Mouse (Mus musculus) limb, embryonic 12.5 days (tissue): ENCODE measurements around the gene Ccdc18. TPM values are rescaled to one million over a fixed set of nuclear protein-coding genes. Genes with fewer than 3 reads are reported as not detected.

Source experiments
- ATAC-seq: fragments of 200-750 bp; cut with Nextera tagmentation; 2 replicates; pipeline ENCODE4 v1.8.0; 2017; ENCODE audit warnings: low read depth, moderate TSS enrichment; ENCODE audit not compliant: insufficient number of reproducible peaks, insufficient read depth, low FRiP score, low TSS enrichment
- H3K27ac ChIP-seq: fragments of 300-500 bp; sonication (generic); 2 replicates; pipeline ENCODE4 v1.5.1; 2016; ENCODE audit warnings: mild to moderate bottlenecking, moderate library complexity
- H3K27me3 ChIP-seq: fragments of 300-500 bp; sonication (generic); 2 replicates; pipeline ENCODE4 v1.6.1; 2016; ENCODE audit warnings: mild to moderate bottlenecking, moderate library complexity
- H3K36me3 ChIP-seq: fragments of 300-500 bp; sonication (generic); 2 replicates; pipeline ENCODE4 v1.6.1; 2016; ENCODE audit warnings: mild to moderate bottlenecking, moderate library complexity
- H3K4me1 ChIP-seq: fragments of 300-500 bp; sonication (generic); replicated peaks from 2 replicates; pipeline ENCODE4 v1.6.1; 2016
- H3K4me2 ChIP-seq: fragments of 300-500 bp; sonication (generic); 2 replicates; pipeline ENCODE4 v1.6.1; 2016; ENCODE audit warnings: mild to moderate bottlenecking, moderate library complexity
- H3K4me3 ChIP-seq: fragments of 300-500 bp; sonication (generic); replicated peaks from 2 replicates; pipeline ENCODE4 v1.5.1; 2016; ENCODE audit warnings: mild to moderate bottlenecking
- H3K9ac ChIP-seq: fragments of 300-500 bp; sonication (generic); replicated peaks from 2 replicates; pipeline ENCODE4 v1.6.1; 2016; ENCODE audit warnings: mild to moderate bottlenecking, moderate library complexity
- H3K9me3 ChIP-seq: fragments of 300-500 bp; sonication (generic); 2 replicates; pipeline ENCODE4 v1.6.1; 2016; ENCODE audit warnings: mild to moderate bottlenecking, moderate library complexity
- WGBS: fragments of 180-500 bp; shearing (Covaris S2); methylation state at CpG from one replicate; pipeline ENCODE4 v1.1.7; 2016; 5-methylcytosine and 5-hydroxymethylcytosine counted together
- polyA plus RNA-seq: library from polyadenylated mRNA; unstranded; fragments of >200 nt; fragmentation: Nextera tagmentation; extraction: Ambion mirVana; gene quantifications from 2 replicates; pipeline ENCODE4 v1.2.1, GENCODE M21; 2016

Ccdc18 gene
- polyA plus RNA-seq, 1 experiment from 2014 or later = 14.4 TPM

DNA sequence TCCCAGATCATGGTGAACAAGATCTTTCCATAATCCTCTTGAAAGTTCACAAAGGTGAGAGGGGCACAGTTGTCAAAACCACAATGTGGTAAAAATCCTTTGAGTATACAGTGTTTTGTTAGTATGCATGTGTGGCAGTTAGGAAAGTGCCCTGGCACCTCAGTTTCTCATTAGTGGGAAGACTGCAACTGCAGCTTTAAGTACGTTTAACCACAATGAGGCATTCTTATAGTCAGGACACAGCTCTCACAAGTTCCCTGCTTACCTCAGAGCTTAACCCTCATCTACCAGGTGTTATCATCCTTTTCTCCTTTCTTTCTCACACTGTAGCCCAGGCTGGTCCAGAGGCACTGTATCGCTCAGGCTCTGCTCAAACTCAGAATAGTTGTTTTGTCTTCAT, 28.1 kb downstream of the Ccdc18 start:
- 80% methylated on average over 2 of the region's 2 CpGs for WGBS
- ATAC-seq = no peak
- Histone ChIP-seq H3K4me1 (no peaks in the 10 kb centered on the region), H3K27ac (no peak overlapping the region), H3K4me3 (no peak overlapping the region), H3K4me2 (no peak overlapping the region), H3K9ac (no peak overlapping the region), H3K27me3 (no peaks in the 10 kb centered on the region), H3K9me3 (no peaks in the 10 kb centered on the region), H3K36me3 (no peaks in the 10 kb centered on the region)

DNA sequence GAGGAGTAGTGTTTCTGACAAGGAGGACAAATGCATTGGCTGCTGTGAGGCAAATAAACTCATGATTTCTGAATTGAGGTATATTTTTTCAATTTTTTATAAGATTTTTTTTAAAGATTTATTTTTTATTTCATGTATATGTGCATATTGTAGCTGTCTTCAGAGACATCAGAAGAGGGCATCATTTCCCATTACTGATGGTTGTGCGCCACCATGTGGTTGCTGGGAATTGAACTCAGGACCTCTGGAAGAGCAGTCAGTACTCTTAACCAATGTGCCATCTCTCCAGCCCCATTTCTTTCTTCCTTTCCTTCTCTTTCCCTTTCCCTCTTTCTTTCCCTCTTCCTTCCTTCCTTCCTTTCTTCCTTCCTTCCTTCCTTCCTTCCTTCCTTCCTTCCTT, 31.0 kb downstream of the Ccdc18 start:
- no peak overlapping the region for H3K4me2 ChIP-seq
- H3K36me3 ChIP-seq = no peaks in the 10 kb centered on the region
- no peaks in the 10 kb centered on the region for H3K4me1 ChIP-seq
- no peak for ATAC-seq
- H3K4me3 ChIP-seq = no peak overlapping the region
- H3K9ac ChIP-seq = no peak overlapping the region
- no peak overlapping the region for H3K27ac ChIP-seq
- H3K27me3 ChIP-seq = no peaks in the 10 kb centered on the region
- 19% methylated on average over 1 of the region's 1 CpGs for WGBS
- H3K9me3 ChIP-seq = no peaks in the 10 kb centered on the region

DNA sequence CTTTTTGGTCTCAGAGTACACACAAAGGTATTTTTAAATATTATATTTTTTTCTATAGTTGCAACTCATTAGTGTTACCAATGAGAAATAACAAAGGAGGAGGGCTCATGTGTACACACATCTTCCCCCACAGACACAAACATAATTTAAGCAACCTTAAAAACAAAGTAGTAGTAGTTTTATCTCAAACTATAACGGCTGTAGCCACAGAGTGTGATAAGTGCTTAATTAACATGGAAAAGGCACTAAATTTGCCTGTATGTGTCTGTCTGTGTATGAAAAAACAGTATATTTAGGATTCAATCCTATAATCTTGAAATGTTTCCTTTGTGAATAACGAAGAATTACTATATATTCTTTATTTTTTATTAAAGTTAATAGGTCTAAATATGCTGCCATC, 51.4 kb downstream of the Ccdc18 start:
- Histone ChIP-seq H3K27ac (no peak overlapping the region), H3K9me3 (no peaks in the 10 kb centered on the region), H3K4me1 (no peaks in the 10 kb centered on the region), H3K9ac (no peak overlapping the region), H3K27me3 (no peaks in the 10 kb centered on the region), H3K36me3 (no peaks in the 10 kb centered on the region), H3K4me3 (no peak overlapping the region), H3K4me2 (no peak overlapping the region)
- WGBS = 90% methylated on average over 2 of the region's 2 CpGs
- no peak for ATAC-seq

DNA sequence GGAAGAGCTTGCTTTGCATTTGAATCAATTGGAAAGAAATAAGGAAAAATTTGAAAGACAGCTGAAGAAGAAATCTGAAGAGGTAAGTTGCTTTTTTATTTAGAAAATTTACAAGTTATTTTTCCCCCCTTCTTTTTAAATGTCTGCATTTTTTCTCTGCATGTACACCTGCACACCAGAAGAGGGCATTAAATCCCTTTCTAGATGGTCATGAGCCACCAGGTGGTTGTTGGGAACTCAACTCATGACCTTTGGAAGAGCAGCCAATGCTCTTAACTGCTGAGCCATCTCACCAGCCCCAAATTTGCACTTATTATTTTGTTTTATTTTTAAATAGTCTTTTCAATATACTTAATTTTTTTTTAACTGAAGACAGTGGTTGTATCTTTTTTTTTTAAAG, 56.3 kb downstream of the Ccdc18 start:
- ATAC-seq = no peak
- H3K27ac ChIP-seq = no peak overlapping the region
- H3K4me3 ChIP-seq = no peak overlapping the region
- no peak overlapping the region for H3K9ac ChIP-seq
- no peaks in the 10 kb centered on the region for H3K9me3 ChIP-seq
- H3K36me3 ChIP-seq = no peaks in the 10 kb centered on the region
- H3K4me1 ChIP-seq = no peaks in the 10 kb centered on the region
- no peaks in the 10 kb centered on the region for H3K27me3 ChIP-seq
- H3K4me2 ChIP-seq = no peak overlapping the region

DNA sequence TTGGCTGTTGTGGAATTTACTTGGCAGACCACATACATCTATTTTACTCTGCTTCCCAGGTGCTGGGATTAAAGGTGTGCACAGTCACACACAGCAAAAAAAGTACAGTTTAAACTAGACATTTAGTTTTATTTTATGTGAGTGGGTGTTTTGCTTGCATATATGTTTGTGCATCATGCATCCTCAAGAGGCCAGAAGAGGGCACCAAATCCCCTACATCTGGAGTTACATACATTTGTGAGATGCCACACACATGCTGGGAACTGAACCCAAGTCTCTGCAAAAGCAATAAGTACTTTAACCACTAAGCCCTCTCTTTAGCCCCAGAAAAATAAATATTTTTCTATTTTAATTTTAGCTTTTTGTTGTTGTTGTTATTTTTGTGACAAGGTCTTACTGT, 73.3 kb downstream of the Ccdc18 start:
- no peak overlapping the region for H3K4me3 ChIP-seq
- no peaks in the 10 kb centered on the region for H3K36me3 ChIP-seq
- no peak overlapping the region for H3K27ac ChIP-seq
- no peak overlapping the region for H3K9ac ChIP-seq
- no peaks in the 10 kb centered on the region for H3K4me1 ChIP-seq
- H3K9me3 ChIP-seq = no peaks in the 10 kb centered on the region
- H3K4me2 ChIP-seq = no peak overlapping the region
- ATAC-seq = no peak
- no peaks in the 10 kb centered on the region for H3K27me3 ChIP-seq

DNA sequence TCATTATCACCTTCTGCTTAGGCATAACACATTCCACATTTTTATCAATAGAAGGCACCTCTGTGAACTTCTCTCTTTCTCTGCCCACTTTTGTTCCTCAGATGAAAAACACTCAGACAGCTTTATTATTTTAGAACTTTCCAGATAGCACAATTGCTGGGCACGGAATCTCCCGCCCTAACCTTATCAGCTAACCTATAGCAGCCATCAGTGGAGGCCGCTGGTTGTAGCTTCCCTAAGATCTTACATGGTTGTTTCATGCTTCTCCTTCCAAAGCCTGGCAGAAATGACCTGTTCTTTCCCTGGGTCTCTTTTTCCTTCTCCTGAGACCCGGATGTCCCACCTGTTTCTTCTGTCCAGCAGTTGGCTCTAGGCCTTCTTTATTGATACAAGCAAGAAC, 78.8 kb downstream of the Ccdc18 start:
- 89% methylated on average over 4 of the region's 4 CpGs for WGBS
- no peak for ATAC-seq

DNA sequence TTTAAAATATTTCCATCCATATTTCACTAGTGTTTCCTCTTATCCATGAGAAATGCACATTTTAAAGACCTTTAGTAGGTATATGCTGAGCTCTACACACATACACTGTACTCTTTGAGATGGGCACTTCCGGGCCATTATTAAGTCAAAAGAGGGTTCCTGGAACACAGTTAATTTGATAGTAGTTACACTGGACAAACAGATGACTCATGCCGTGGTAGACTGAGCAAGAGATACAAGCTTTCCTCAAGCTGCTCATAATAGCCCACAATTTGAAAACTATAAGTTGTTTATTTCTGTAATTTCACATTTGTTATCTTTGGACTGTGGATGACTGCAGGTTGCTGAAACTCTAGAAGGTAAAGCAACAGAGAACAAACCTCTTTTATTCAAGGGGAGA, 82.3 kb downstream of the Ccdc18 start:
- no peak for ATAC-seq
- H3K4me1 ChIP-seq = no peaks in the 10 kb centered on the region
- WGBS = 93% methylated on average over 2 of the region's 2 CpGs

More for the DNA sequence above, 78.8 kb downstream of the Ccdc18 start:
- Histone ChIP-seq H3K9ac (no peak overlapping the region), H3K27me3 (no peaks in the 10 kb centered on the region), H3K27ac (no peak overlapping the region), H3K4me2 (no peak overlapping the region), H3K9me3 (no peaks in the 10 kb centered on the region), H3K36me3 (no peaks in the 10 kb centered on the region), H3K4me3 (no peak overlapping the region), H3K4me1 (no peaks in the 10 kb centered on the region)

DNA sequence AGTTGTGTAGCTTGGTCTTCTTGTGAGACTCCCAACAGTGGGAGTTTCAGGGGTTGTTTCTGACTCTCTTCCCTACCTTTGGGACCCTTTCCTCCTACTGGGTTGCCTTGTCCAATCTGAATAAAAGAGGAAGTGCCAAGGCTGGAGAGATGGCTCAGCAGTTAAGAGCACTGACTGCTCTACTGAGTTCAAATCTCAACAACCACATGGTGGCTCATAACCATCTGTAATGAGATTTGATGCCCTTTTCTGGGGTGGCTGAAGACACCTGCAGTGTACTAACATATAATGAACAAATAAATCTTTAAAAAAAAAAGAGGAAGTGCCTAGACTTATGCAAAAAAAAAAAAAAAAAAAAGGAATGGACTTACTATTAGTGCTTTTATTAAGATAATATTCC, 91.4 kb downstream of the Ccdc18 start:
- Histone ChIP-seq H3K4me1 (no peaks in the 10 kb centered on the region), H3K36me3 (no peaks in the 10 kb centered on the region), H3K9ac (no peak overlapping the region), H3K27me3 (no peaks in the 10 kb centered on the region), H3K4me3 (no peak overlapping the region), H3K9me3 (no peaks in the 10 kb centered on the region), H3K27ac (no peak overlapping the region), H3K4me2 (no peak overlapping the region)
- ATAC-seq = no peak

More for the DNA sequence above, 82.3 kb downstream of the Ccdc18 start:
- Histone ChIP-seq H3K9ac (no peak overlapping the region), H3K36me3 (no peaks in the 10 kb centered on the region), H3K27ac (no peak overlapping the region), H3K4me3 (no peak overlapping the region), H3K27me3 (no peaks in the 10 kb centered on the region), H3K9me3 (no peaks in the 10 kb centered on the region), H3K4me2 (no peak overlapping the region)

DNA sequence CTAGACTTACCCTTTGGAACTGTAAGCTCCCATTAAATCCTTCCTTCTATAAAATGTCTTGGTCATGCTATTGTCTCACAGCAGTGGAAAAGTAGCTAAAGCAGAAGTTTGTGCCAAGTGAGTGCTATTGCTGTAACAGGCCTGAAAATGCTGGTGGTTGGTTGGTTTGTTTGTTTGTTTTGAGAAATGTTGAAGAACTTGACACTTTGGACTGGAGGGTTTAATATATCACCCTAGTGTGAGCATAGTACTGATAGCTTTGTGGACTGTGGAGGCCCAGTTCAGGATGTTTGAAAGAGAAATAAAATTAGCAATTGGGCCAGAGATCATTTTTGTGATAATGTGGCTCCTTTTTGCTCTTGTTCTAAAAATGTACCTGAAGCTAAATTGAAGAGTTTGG, 93.5 kb downstream of the Ccdc18 start:
- Histone ChIP-seq H3K9ac (no peak overlapping the region), H3K27ac (no peak overlapping the region), H3K4me2 (no peak overlapping the region), H3K27me3 (no peaks in the 10 kb centered on the region), H3K9me3 (no peaks in the 10 kb centered on the region), H3K4me3 (no peak overlapping the region), H3K36me3 (no peaks in the 10 kb centered on the region), H3K4me1 (no peaks in the 10 kb centered on the region)
- ATAC-seq = no peak

DNA sequence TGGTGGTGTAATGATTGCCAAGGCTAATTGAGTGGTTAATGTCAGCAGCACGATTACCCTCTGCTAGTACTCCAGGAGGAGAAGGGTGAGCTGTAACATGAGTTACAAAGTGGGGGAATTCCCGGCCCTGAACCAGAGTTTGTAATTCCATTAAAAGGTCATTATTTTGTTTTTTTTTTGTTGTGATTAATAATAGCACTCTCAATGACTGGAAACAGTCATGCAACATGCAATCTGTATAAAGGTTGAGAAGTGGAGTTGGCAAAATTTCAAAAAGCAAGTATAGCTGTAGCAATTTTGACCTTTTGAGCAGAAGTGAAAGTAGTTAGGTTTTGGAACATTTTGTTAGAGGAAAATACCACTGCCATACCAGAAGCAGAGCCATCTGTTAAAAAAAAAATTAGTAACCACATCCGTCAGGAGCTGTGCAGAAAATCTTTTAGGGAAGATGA, 113.7 kb downstream of the Ccdc18 start:
- 54% methylated on average over 3 of the region's 3 CpGs for WGBS
- Histone ChIP-seq H3K27ac (no peak overlapping the region), H3K4me1 (no peaks in the 10 kb centered on the region), H3K9me3 (no peaks in the 10 kb centered on the region), H3K27me3 (no peaks in the 10 kb centered on the region), H3K4me3 (no peak overlapping the region), H3K9ac (no peak overlapping the region), H3K36me3 (no peaks in the 10 kb centered on the region), H3K4me2 (no peak overlapping the region)
- ATAC-seq = no peak

DNA sequence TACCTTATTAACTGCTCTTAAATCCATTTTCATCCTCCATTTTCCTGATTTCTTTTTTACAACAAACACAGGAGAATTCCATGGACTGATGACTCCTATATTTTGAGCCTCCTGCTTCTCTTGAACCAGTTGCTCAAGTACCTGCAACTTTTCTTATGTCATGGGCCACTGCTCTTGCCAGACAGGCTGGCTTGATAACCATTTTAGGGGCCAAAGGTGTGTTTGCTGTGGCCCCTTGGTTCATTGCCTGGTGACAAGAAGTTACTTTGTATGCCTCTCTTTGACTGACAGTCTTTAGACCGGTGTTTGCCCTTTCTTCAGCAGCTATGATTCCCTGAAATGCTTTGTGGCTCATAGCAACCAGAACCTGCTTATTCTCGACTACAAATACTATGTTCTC, 117.4 kb downstream of the Ccdc18 start:
- Histone ChIP-seq H3K27me3 (no peaks in the 10 kb centered on the region), H3K4me1 (no peaks in the 10 kb centered on the region), H3K9ac (no peak overlapping the region), H3K4me2 (no peak overlapping the region), H3K9me3 (no peaks in the 10 kb centered on the region), H3K4me3 (no peak overlapping the region), H3K27ac (no peak overlapping the region), H3K36me3 (no peaks in the 10 kb centered on the region)
- 71% methylated on average over 2 of the region's 2 CpGs for WGBS
- no peak for ATAC-seq

DNA sequence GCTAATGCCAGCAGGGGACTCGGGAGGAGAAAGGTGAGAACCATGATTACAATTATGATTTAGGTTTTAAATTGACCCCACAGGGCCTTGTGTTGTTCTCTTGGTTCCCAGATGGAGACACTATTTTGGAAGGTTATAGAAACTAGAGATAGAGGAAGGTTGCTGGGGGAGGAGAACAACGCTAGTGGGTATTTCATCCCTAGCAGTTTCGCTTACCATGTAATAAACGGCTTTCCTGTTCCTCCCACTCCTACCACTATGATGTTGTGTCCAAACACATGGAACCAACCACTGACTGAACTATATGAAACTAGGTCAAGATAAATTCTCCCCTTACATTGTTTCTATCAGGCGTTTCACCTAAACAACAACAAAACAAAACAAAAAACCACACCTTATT, 122.6 kb downstream of the Ccdc18 start:
- no peak for ATAC-seq
- 78% methylated on average over 5 of the region's 5 CpGs for WGBS
- H3K27me3 ChIP-seq = no peaks in the 10 kb centered on the region
- H3K9me3 ChIP-seq = no peaks in the 10 kb centered on the region
- no peak overlapping the region for H3K4me3 ChIP-seq
- no peak overlapping the region for H3K4me2 ChIP-seq
- no peak overlapping the region for H3K9ac ChIP-seq
- no peaks in the 10 kb centered on the region for H3K4me1 ChIP-seq
- no peaks in the 10 kb centered on the region for H3K36me3 ChIP-seq
- no peak overlapping the region for H3K27ac ChIP-seq
